Mouse (Mus musculus) heart, embryonic 11.5 days (tissue): ENCODE measurements around the gene Pigp. TPM values are rescaled to one million over a fixed set of nuclear protein-coding genes. Genes with fewer than 3 reads are reported as not detected.

ENCODE experiments used
- ATAC-seq: fragments of 200-750 bp; cut with Nextera tagmentation; replicated peaks from 2 replicates; pipeline ENCODE4 v1.8.0; 2017; ENCODE audit warnings: moderate library complexity; ENCODE audit not compliant: insufficient number of reproducible peaks, low FRiP score, low TSS enrichment
- H3K27ac ChIP-seq: fragments of 300-500 bp; sonication (generic); 2 replicates; pipeline ENCODE4 v1.5.1; 2014; ENCODE audit warnings: mild to moderate bottlenecking, low read depth, low read length
- H3K27me3 ChIP-seq: fragments of 300-500 bp; sonication (generic); 2 replicates; pipeline ENCODE4 v1.6.1; 2014; ENCODE audit warnings: mild to moderate bottlenecking, low read length, mixed read lengths; ENCODE audit not compliant: control insufficient read depth, insufficient read depth
- H3K36me3 ChIP-seq: fragments of 300-500 bp; sonication (generic); 2 replicates; pipeline ENCODE4 v1.6.1; 2014; ENCODE audit warnings: mild to moderate bottlenecking, low read length, moderate library complexity, mixed read lengths; ENCODE audit not compliant: control insufficient read depth, insufficient read depth
- H3K4me1 ChIP-seq: fragments of 300-500 bp; sonication (generic); 2 replicates; pipeline ENCODE4 v1.6.1; 2014; ENCODE audit warnings: low read length; ENCODE audit not compliant: control insufficient read depth, insufficient read depth
- H3K4me2 ChIP-seq: fragments of 300-500 bp; sonication (generic); 2 replicates; pipeline ENCODE4 v1.6.1; 2014; ENCODE audit warnings: mild to moderate bottlenecking, moderate library complexity
- H3K4me3 ChIP-seq: fragments of 300-500 bp; sonication (generic); 2 replicates; pipeline ENCODE4 v1.5.1; 2014; ENCODE audit warnings: low read depth, low read length
- H3K9ac ChIP-seq: fragments of 300-500 bp; sonication (generic); 2 replicates; pipeline ENCODE4 v1.6.1; 2014; ENCODE audit warnings: mild to moderate bottlenecking, low read depth, low read length, moderate library complexity
- H3K9me3 ChIP-seq: fragments of 300-500 bp; sonication (generic); replicated peaks from 2 replicates; pipeline ENCODE4 v1.6.1; 2016; ENCODE audit warnings: low read length; ENCODE audit not compliant: control insufficient read depth
- WGBS: fragments of 180-500 bp; shearing (Covaris S2); extraction: QIAGEN DNeasy Blood & Tissue Kit; methylation state at CpG from one replicate; pipeline ENCODE4 v1.1.7; 2014; ENCODE audit not compliant: insufficient replicate concordance; 5-methylcytosine and 5-hydroxymethylcytosine counted together
- polyA plus RNA-seq: library from polyadenylated mRNA; unstranded; fragments of >200 nt; fragmentation: Nextera tagmentation; extraction: Ambion mirVana; gene quantifications from 2 replicates; pipeline ENCODE4 v1.2.1, GENCODE M21; 2014

The Pigp gene
- polyA plus RNA-seq = 82.4 and 86.1 TPM in 2 replicates

GRCm38 (mm10) chr16:94371301-94371931 lies at the start of gene Pigp:
TSS of gene Pigp (minus strand) at chr16:94371842.
- no peaks in the 10 kb centered on the region for H3K9me3 ChIP-seq
- ATAC-seq = peak; percentile 83
- no peaks in the 10 kb centered on the region for H3K27me3 ChIP-seq
- peak within 1 kb of the TSS; percentile 98 for H3K27ac ChIP-seq
- peaks cover 14% of the 10 kb centered on the region for H3K4me1 ChIP-seq
- peak within 1 kb of the TSS; percentile 95 for H3K9ac ChIP-seq
- H3K36me3 ChIP-seq = no peaks in the 10 kb centered on the region
- WGBS = 0% methylated on average over 34 of the region's 43 CpGs
- H3K4me3 ChIP-seq = peak within 1 kb of the TSS; percentile 93
- peak within 1 kb of the TSS; percentile 70 for H3K4me2 ChIP-seq

- Histone ChIP-seq H3K27me3 (no peaks in the 10 kb centered on the region), H3K4me2 (no peak overlapping the region), H3K9me3 (no peaks in the 10 kb centered on the region), H3K9ac (no peak overlapping the region), H3K27ac (no peak overlapping the region), H3K4me1 (no peaks in the 10 kb centered on the region), H3K4me3 (no peak overlapping the region), H3K36me3 (peaks cover 41% of the 10 kb centered on the region)
- 90% methylated on average over 3 of the region's 3 CpGs for WGBS
- ATAC-seq = no peak
Measured at GRCm38 (mm10) chr16:94420498-94420897, 48.9 kb upstream of the Pigp start.

- ATAC-seq = no peak
- Histone ChIP-seq H3K4me3 (no peak overlapping the region), H3K27me3 (no peaks in the 10 kb centered on the region), H3K9ac (no peak overlapping the region), H3K4me1 (no peaks in the 10 kb centered on the region), H3K9me3 (no peaks in the 10 kb centered on the region), H3K4me2 (no peak overlapping the region), H3K36me3 (peaks cover 12% of the 10 kb centered on the region), H3K27ac (no peak overlapping the region)
- 88% methylated on average over 6 of the region's 6 CpGs for WGBS
Measured at GRCm38 (mm10) chr16:94414151-94414550, 42.5 kb upstream of the Pigp start.

DNA sequence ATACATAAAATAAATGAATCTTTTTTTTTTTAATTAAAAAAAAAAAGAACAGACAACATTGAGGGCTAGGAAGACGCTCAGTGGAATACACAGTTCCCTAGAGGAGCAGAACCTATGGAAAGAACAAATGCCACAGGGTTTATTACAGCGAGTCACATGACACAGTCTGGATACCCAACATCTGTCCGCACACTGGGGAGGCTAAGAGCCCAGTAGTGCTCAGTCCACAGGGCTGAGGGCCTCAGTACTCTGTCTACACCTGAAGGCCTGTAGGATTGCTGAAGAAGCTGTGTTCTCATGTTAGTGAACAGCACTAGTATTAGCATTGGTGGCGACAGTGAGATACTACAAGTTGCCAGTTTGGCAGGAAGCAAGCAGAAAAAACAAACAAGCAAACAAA lies 41.1 kb upstream of the Pigp start:
- H3K27ac ChIP-seq = no peak overlapping the region
- H3K9me3 ChIP-seq = no peaks in the 10 kb centered on the region
- no peak overlapping the region for H3K9ac ChIP-seq
- H3K4me2 ChIP-seq = no peak overlapping the region
- H3K4me3 ChIP-seq = no peak overlapping the region
- ATAC-seq = no peak
- H3K36me3 ChIP-seq = peaks cover 6% of the 10 kb centered on the region
- 94% methylated on average over 4 of the region's 4 CpGs for WGBS
- H3K4me1 ChIP-seq = no peaks in the 10 kb centered on the region
- H3K27me3 ChIP-seq = no peaks in the 10 kb centered on the region

DNA sequence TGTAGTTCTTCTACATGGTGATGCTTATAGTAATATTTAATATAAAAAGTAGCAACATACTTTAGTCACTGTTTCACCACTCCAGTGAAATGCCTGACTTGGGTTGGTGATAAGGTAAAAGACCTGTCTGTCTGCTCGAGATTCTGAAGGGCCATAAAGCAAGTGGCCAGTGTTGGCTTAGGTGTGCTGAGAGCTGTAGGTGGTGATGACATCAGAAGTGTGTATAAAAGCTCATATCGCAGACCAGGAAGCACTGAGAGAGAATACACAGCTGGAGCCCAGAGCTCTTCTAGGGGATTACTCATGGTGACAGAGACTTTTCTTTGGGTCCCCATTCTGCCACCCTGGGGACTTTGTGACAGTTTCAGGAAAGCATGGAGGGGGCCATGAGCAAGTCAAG lies 40.6 kb upstream of the Pigp start:
- Histone ChIP-seq H3K4me2 (no peak overlapping the region), H3K9ac (no peak overlapping the region), H3K36me3 (peaks cover 6% of the 10 kb centered on the region), H3K4me3 (no peak overlapping the region), H3K27me3 (no peaks in the 10 kb centered on the region), H3K27ac (no peak overlapping the region), H3K4me1 (no peaks in the 10 kb centered on the region), H3K9me3 (no peaks in the 10 kb centered on the region)
- WGBS = 83% methylated on average over 2 of the region's 2 CpGs
- ATAC-seq = no peak

DNA sequence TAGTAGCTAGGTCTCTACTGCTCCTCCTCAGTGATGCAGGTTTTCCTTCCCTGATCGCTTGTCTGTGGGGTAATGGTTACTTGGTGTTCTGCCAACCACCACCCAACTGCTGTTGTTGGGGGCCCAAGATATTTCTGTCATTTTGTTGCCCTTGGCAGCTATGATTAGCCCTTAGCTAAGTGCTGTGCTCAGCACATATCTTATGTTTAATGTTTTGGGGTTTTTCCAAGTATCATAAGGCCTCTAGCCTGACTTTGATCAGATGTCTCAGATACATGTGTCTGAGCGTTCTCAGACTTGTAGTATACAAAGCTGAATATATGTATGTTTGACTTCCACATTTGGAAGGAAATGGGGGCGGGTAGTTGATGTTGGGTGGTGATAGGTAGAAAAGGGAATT lies 39.6 kb upstream of the Pigp start:
- Histone ChIP-seq H3K27me3 (no peaks in the 10 kb centered on the region), H3K36me3 (peaks cover 6% of the 10 kb centered on the region), H3K9ac (no peak overlapping the region), H3K27ac (no peak overlapping the region), H3K4me2 (no peak overlapping the region), H3K4me1 (no peaks in the 10 kb centered on the region), H3K4me3 (no peak overlapping the region), H3K9me3 (no peaks in the 10 kb centered on the region)
- WGBS = 82% methylated on average over 3 of the region's 3 CpGs
- ATAC-seq = no peak

DNA sequence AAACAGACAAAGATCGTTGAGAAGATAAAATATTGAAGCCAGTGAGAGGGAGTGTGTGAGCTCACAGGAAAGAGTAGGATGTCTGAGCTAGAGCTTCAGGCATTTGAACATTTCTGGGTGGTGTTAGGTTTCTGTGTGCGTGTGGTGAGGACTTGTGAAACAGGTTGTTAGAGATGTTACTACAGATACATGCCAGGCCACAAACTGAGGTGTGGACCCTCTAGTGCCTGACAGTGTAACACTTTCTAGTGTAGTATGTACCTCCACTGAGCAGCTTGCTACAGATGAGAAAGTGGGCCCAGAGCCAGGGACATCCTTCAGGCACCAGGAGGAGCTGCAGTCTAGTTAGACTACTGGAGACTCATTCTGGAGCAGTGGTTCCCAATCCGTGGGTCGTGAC lies 30.5 kb upstream of the Pigp start:
- Histone ChIP-seq H3K9ac (no peak overlapping the region), H3K9me3 (no peaks in the 10 kb centered on the region), H3K36me3 (peaks cover 5% of the 10 kb centered on the region; the same call in 1 of the 2 replicates), H3K4me2 (no peak overlapping the region), H3K4me1 (peaks cover 19% of the 10 kb centered on the region), H3K27me3 (no peaks in the 10 kb centered on the region), H3K4me3 (no peak overlapping the region), H3K27ac (no peak overlapping the region)
- WGBS = 83% methylated on average over 4 of the region's 4 CpGs
- ATAC-seq = no peak

GRCm38 (mm10) chr16:94401636-94402035 lies 30.0 kb upstream of the Pigp start:
- H3K4me1 ChIP-seq = peaks cover 19% of the 10 kb centered on the region
- peaks cover 5% of the 10 kb centered on the region; the same call in 1 of the 2 replicates for H3K36me3 ChIP-seq
- H3K9me3 ChIP-seq = no peaks in the 10 kb centered on the region
- H3K4me3 ChIP-seq = no peak overlapping the region
- no peaks in the 10 kb centered on the region for H3K27me3 ChIP-seq
- no peak for ATAC-seq
- no peak overlapping the region for H3K9ac ChIP-seq
- WGBS = 32% methylated on average over 2 of the region's 2 CpGs
- H3K27ac ChIP-seq = no peak overlapping the region
- no peak overlapping the region for H3K4me2 ChIP-seq

DNA sequence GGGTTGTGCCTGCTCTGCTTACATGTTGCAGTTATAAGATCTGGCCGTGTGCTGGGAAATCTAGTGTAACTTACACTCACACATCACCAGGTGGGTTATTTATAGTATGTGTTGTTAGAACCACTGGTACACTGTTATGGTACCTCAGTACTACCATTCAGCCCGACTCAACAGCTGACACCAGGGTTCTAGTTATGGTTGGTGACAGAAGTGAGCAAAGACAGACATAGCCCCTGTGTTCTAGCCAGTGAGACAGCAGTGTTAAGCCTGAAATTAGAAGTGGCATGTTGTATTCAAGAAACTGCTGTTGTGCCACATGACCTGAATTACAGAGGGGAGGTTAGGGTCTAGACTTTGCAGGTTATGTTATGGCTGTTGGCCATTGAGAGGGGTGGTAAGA lies 27.5 kb upstream of the Pigp start:
- Histone ChIP-seq H3K27ac (no peak overlapping the region), H3K4me3 (no peak overlapping the region), H3K9ac (no peak overlapping the region), H3K36me3 (peaks cover under 1% of the 10 kb centered on the region; the same call in 1 of the 2 replicates), H3K9me3 (no peaks in the 10 kb centered on the region), H3K4me1 (peaks cover 19% of the 10 kb centered on the region), H3K27me3 (no peaks in the 10 kb centered on the region), H3K4me2 (no peak overlapping the region)
- ATAC-seq = no peak
- 54% methylated on average over 2 of the region's 2 CpGs for WGBS
